In the genomic region with DNA sequence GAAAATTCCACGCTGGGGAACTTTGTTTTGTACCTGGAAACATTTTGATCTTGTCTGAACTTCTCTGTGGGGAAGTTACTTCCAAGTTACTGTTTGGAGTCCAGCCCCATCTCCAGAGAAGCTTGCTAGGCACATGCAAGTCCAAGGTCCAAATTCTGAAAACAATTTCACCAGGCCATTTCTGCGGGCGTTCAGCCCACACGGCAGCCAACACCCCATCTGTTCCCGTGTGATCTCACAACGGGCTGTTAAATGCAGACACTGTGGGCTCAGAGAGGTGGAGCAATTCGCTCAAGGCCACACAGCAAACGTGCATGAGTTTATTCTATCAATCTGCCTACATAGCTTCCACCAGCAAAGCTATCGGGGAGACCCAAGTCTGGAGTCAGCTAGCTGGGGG, we compare ENCODE assay signal across 33 mouse cellular contexts. TPM values are rescaled to one million over a fixed set of nuclear protein-coding genes. Genes with fewer than 3 reads are reported as not detected.
A peak's percentile ranks its signal among the peaks of the same experiment; 100 is the strongest.
DNase-seq lines count a peak whose midpoint lies in the region; ATAC-seq and TF ChIP-seq lines count a peak whose summit lies in the region.
"Had no signal": no experiment of that assay in that cellular context is flagged by ENCODE, and none has a peak within 500 bp of the region (broad histone marks: within the 10 kb centered on the region; RNA-seq: fewer than 3 reads in every experiment).

No protein-coding gene starts in this region.

- H3K9me3 ChIP-seq in kidney, embryonic 15.5 days (replicated peaks) = no peaks in the 10 kb centered on the region
- H3K9me3 ChIP-seq: embryonic facial prominence, embryonic 13.5 days; forebrain, embryonic 10.5 days; forebrain, embryonic 15.5 days; heart, embryonic 12.5 days; limb, embryonic 15.5 days; liver, embryonic 13.5 days; megakaryocyte, embryonic 14.5 days; midbrain, embryonic 12.5 days; neural tube, embryonic 12.5 days; stomach, embryonic 15.5 days had no signal

- H3K27ac ChIP-seq in kidney, embryonic 15.5 days = no peak overlapping the region
- H3K27ac ChIP-seq in left cerebral cortex, adult 2 months = peak overlapping the region; percentile 40; the same call in 1 of the 2 replicates
- H3K27ac ChIP-seq: embryonic facial prominence, embryonic 13.5 days; forebrain, embryonic 10.5 days; forebrain, embryonic 15.5 days; heart, adult 2 months; hindbrain, embryonic 14.5 days; layer of hippocampus, adult 2 months; limb, embryonic 15.5 days; liver, embryonic 13.5 days; neural tube, embryonic 12.5 days; stomach, embryonic 15.5 days had no signal

- H3K4me3 ChIP-seq in kidney, embryonic 15.5 days (replicated peaks) = no peak overlapping the region
- no peak overlapping the region for H3K4me3 ChIP-seq in left cerebral cortex, adult 2 months
- H3K4me3 ChIP-seq: embryonic facial prominence, embryonic 13.5 days; forebrain, embryonic 10.5 days; forebrain, embryonic 15.5 days; heart, adult 2 months; heart, embryonic 12.5 days; layer of hippocampus, adult 2 months; limb, embryonic 15.5 days; liver, embryonic 13.5 days; megakaryocyte, embryonic 14.5 days; midbrain, embryonic 12.5 days; myocyte; neural tube, embryonic 12.5 days; stomach, embryonic 15.5 days had no signal

- 66% methylated on average over 9 of the region's 9 CpGs for WGBS in kidney, embryonic 15.5 days

- no peak overlapping the region for H3K9ac ChIP-seq in kidney, embryonic 15.5 days
- H3K9ac ChIP-seq: embryonic facial prominence, embryonic 13.5 days; forebrain, embryonic 15.5 days; heart, embryonic 12.5 days; hindbrain, embryonic 14.5 days; limb, embryonic 15.5 days; liver, embryonic 13.5 days; midbrain, embryonic 12.5 days; neural tube, embryonic 12.5 days; stomach, embryonic 15.5 days had no signal

- peak; percentile 64 for DNase-seq in cerebellum, adult 11-12 months
- DNase-seq in cerebellum, adult 11 months = no peak
- peak; percentile 12 for DNase-seq in kidney, adult 18-20 months
- no peak for DNase-seq in left cerebral cortex, adult 2 months (ENCODE audit: extremely low spot score in 1 of 2, low spot score in 2 of 2)
- no peak for DNase-seq in left cerebral cortex, adult 11 months (ENCODE audit: low spot score)
- DNase-seq in kidney, postnatal 36 days = peak; percentile 22 to 38
- DNase-seq in adrenal gland, adult 8-10 months = no peak
- DNase-seq: adrenal gland, postnatal 10 days; embryo, embryonic 11 days; heart, adult 2 months; heart, postnatal 4 days; left cerebral cortex, postnatal 4 days; liver, embryonic 13.5 days; lung, adult 18-20 months; lung, postnatal 4 days had no signal

- no peaks in the 10 kb centered on the region for H3K36me3 ChIP-seq in kidney, embryonic 15.5 days
- H3K36me3 ChIP-seq: embryonic facial prominence, embryonic 13.5 days; forebrain, embryonic 10.5 days; forebrain, embryonic 15.5 days; heart, embryonic 12.5 days; limb, embryonic 15.5 days; liver, embryonic 13.5 days; midbrain, embryonic 12.5 days; neural tube, embryonic 12.5 days; stomach, embryonic 15.5 days had no signal

- H3K27me3 ChIP-seq in kidney, embryonic 15.5 days = peaks cover 75% of the 10 kb centered on the region
- H3K27me3 ChIP-seq: forebrain, embryonic 15.5 days; neural tube, embryonic 12.5 days had no signal

- intact Hi-C loops in left cerebral cortex, adult 2 months (cut with DNase I) = no loop called here

- no peak for ATAC-seq in kidney, embryonic 15.5 days (replicated peaks; ENCODE audit: low FRiP score)
- ATAC-seq: activated CD4-positive, CD25-positive, alpha-beta regulatory T cell, adult 4 months; forebrain, embryonic 15.5 days; intestine, postnatal 0 days; lung, postnatal 0 days had no signal

- peaks cover 14% of the 10 kb centered on the region for H3K4me1 ChIP-seq in kidney, embryonic 15.5 days
- H3K4me1 ChIP-seq: heart, embryonic 12.5 days; limb, embryonic 15.5 days; liver, embryonic 13.5 days; megakaryocyte, embryonic 14.5 days had no signal

- no peak overlapping the region for H3K4me2 ChIP-seq in kidney, embryonic 15.5 days
- H3K4me2 ChIP-seq: embryonic facial prominence, embryonic 13.5 days; forebrain, embryonic 15.5 days; heart, embryonic 12.5 days; hindbrain, embryonic 14.5 days; limb, embryonic 15.5 days; liver, embryonic 13.5 days; midbrain, embryonic 12.5 days; neural tube, embryonic 12.5 days; stomach, embryonic 15.5 days had no signal

- no peak for TF ChIP-seq CTCF in left cerebral cortex, adult 2 months (IDR thresholded peaks at IDR 0.05)

RNA-seq across cellular contexts. Expression of a gene that starts 21.4 kb away (rescaled TPM):
- polyA plus RNA-seq in kidney, embryonic 15.5 days (2015; fragmentation: Nextera tagmentation; extraction: Ambion mirVana) = 1.2 and 1.4 TPM in 2 replicates
- 10 to 100 TPM; 68.8 to 75.2 TPM for total RNA-seq in left cerebral cortex, adult 2 months (2021)
- 1 to 10 TPM in 3 of 4 experiments, under 1 TPM in 1; 0.46 to 1.7 (median 1.2) TPM for total RNA-seq in adrenal gland, adult 8-10 months (2022)
- total RNA-seq: CH12.LX had no signal
- polyA plus RNA-seq: activated CD4-positive, CD25-positive, alpha-beta regulatory T cell, adult 4 months; C2C12; myocyte had no signal

Comparison
In these comparisons a context has a peak if more than half of its experiments do, and no peak if none do; other contexts are left out.
1. DNase-seq: peak in cerebellum, adult 11-12 months (single experiment), kidney, adult 18-20 months (single experiment) and kidney, postnatal 36 days (2 of 2); none in cerebellum, adult 11 months (single experiment), left cerebral cortex, adult 2 months (0 of 2), left cerebral cortex, adult 11 months (single experiment) and adrenal gland, adult 8-10 months (single experiment).
2. RNA of a gene that starts 21.4 kb away (total RNA-seq): 68.8 to 75.2 TPM in left cerebral cortex, adult 2 months; 0.46 to 1.7 TPM in adrenal gland, adult 8-10 months; every median in the first group is over 10 times any median in the second.